Mouse (Mus musculus) heart, adult 2 months (tissue): ENCODE results near the gene Pgpep1l. TPM values are rescaled to one million over a fixed set of nuclear protein-coding genes. Genes with fewer than 3 reads are reported as not detected.

Experiments
- DNase-seq, 2 experiments: peaks; one replicate each; pipeline ENCODE4 v3.0.0; 2021
- H3K27ac ChIP-seq: fragments of 200-600 bp; 2 replicates; pipeline ENCODE4 v1.8.1; 2022
- H3K27me3 ChIP-seq: fragments of 200-500 bp; 2 replicates; pipeline ENCODE4 v1.6.1; 2012; ENCODE audit warnings: mild to moderate bottlenecking, low read length, inconsistent platforms, mixed read lengths; ENCODE audit not compliant: control insufficient read depth, insufficient read depth
- H3K36me3 ChIP-seq: fragments of 200-500 bp; 2 replicates; pipeline ENCODE4 v1.6.1; 2012; ENCODE audit warnings: low read length, inconsistent platforms; ENCODE audit not compliant: control insufficient read depth, insufficient read depth
- H3K4me1 ChIP-seq: fragments of 200-500 bp; 2 replicates; pipeline ENCODE4 v1.6.1; 2011; ENCODE audit warnings: low read length; ENCODE audit not compliant: control insufficient read depth, insufficient read depth
- H3K4me3 ChIP-seq: fragments of 200-600 bp; 2 replicates; pipeline ENCODE4 v1.8.1; 2022
- H3K79me2 ChIP-seq: fragments of 200-500 bp; replicated peaks from 2 replicates; pipeline ENCODE4 v1.6.1; 2012; ENCODE audit warnings: mild to moderate bottlenecking, inconsistent platforms, low read length, moderate library complexity, mixed read lengths; ENCODE audit not compliant: control insufficient read depth, insufficient read depth
- H3K9ac ChIP-seq: fragments of 200-500 bp; 2 replicates; pipeline ENCODE4 v1.6.1; 2012; ENCODE audit warnings: low read depth, mild to moderate bottlenecking, control low read depth, inconsistent platforms, low read length, mixed read lengths
- CTCF ChIP-seq: fragments of 200-600 bp; IDR thresholded peaks from 2 replicates; pipeline ENCODE4 v1.8.1; 2022; ENCODE audit warnings: antibody characterized with exemption, mild to moderate bottlenecking, moderate library complexity
- EP300 ChIP-seq: fragments of 200-500 bp; IDR thresholded peaks from 2 replicates; pipeline ENCODE4 v1.6.1; 2011; ENCODE audit warnings: low read depth, low read length, control low read depth; ENCODE audit not compliant: insufficient read depth
- POLR2A ChIP-seq: fragments of 200-500 bp; IDR thresholded peaks from 2 replicates; pipeline ENCODE4 v1.6.1; 2011; ENCODE audit warnings: mild to moderate bottlenecking, low read depth, low read length, control low read depth; ENCODE audit not compliant: insufficient read depth
- WGBS: fragments of 180-500 bp; shearing (Covaris S2); methylation state at CpG from one replicate; pipeline ENCODE4 v1.1.7; 2018; 5-methylcytosine and 5-hydroxymethylcytosine counted together
- intact Hi-C: fragments of 180-260 bp; cut with DNase I; formaldehyde crosslinking; loops from one replicate; pipeline ENCODE4 v1.15.1; 2025
- polyA plus RNA-seq: library from polyadenylated mRNA; depleted of rRNA; stranded (reverse); fragments of >200 nt; gene quantifications from 2 replicates; pipeline ENCODE4 v1.2.3, GENCODE M21; 2012
- total RNA-seq, 2 experiments: library from RNA; stranded (reverse); gene quantifications; 2 replicates each; pipeline ENCODE4 v1.2.3; 2021

Pgpep1l gene
- total and polyA plus RNA-seq, 3 experiments, result 0.12 TPM; not detected in 2

GRCm38 (mm10) chr7:68280352-68280869 is 16.4 kb upstream of the Pgpep1l start:
- no peak overlapping the region for H3K27ac ChIP-seq
- TF ChIP-seq EP300 (no peak), POLR2A (no peak), CTCF (no peak)
- no peak overlapping the region for H3K9ac ChIP-seq
- intact Hi-C loops, result no loop called here
- no peak for DNase-seq
- no peaks in the 10 kb centered on the region for H3K36me3 ChIP-seq
- H3K4me3 ChIP-seq, result no peak overlapping the region
- peaks cover 5% of the 10 kb centered on the region for H3K4me1 ChIP-seq
- no peaks in the 10 kb centered on the region for H3K79me2 ChIP-seq
- 77% methylated on average over 19 of the region's 19 CpGs for WGBS
- H3K27me3 ChIP-seq, result peaks cover 8% of the 10 kb centered on the region

- 90% methylated on average over 7 of the region's 7 CpGs for WGBS
- no peaks in the 10 kb centered on the region for H3K36me3 ChIP-seq
- intact Hi-C loops, result no loop called here
- H3K79me2 ChIP-seq, result no peaks in the 10 kb centered on the region
- DNase-seq, result no peak
- no peak for TF ChIP-seq CTCF
- TF ChIP-seq POLR2A, result no peak
- no peak for TF ChIP-seq EP300
- no peak overlapping the region for H3K4me3 ChIP-seq
- peaks cover 8% of the 10 kb centered on the region for H3K27me3 ChIP-seq
- H3K27ac ChIP-seq, result no peak overlapping the region
- H3K4me1 ChIP-seq, result peaks cover 5% of the 10 kb centered on the region
- H3K9ac ChIP-seq, result no peak overlapping the region
These were observed 15.4 kb upstream of the Pgpep1l start for GRCm38 (mm10) chr7:68279481-68279880.

DNA sequence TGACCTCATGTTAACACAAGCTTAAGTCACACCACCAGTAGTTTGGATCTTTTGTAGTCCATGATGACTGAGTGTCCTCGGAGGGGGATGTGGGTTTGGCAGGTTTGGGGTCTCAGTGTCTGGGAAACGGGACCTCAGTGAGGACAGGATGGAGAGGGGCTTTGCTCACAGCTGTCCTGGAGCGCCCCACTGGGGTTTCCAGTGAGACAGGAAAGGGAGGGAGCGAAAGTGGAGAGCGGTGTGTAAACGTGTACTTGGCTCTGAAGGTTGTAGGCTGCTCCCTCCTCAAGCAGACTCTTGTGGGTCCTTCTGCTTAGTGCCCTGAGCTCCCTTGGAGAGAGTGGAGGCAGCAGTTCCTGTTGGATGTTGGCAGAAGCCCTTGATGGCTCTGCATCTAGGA is 14.9 kb upstream of the Pgpep1l start:
- Histone ChIP-seq H3K36me3 (no peaks in the 10 kb centered on the region), H3K27ac (no peak overlapping the region), H3K4me1 (peaks cover 5% of the 10 kb centered on the region), H3K27me3 (peaks cover 8% of the 10 kb centered on the region), H3K79me2 (no peaks in the 10 kb centered on the region), H3K4me3 (no peak overlapping the region), H3K9ac (no peak overlapping the region)
- intact Hi-C loops, result no loop called here
- no peak for DNase-seq
- TF ChIP-seq CTCF (no peak), EP300 (no peak), POLR2A (no peak)
- WGBS, result 67% methylated on average over 6 of the region's 6 CpGs

GRCm38 (mm10) chr7:68278385-68278784 is 14.4 kb upstream of the Pgpep1l start:
- Histone ChIP-seq H3K9ac (no peak overlapping the region), H3K4me3 (no peak overlapping the region), H3K79me2 (no peaks in the 10 kb centered on the region), H3K27ac (no peak overlapping the region), H3K36me3 (no peaks in the 10 kb centered on the region), H3K4me1 (peaks cover 5% of the 10 kb centered on the region), H3K27me3 (peaks cover 8% of the 10 kb centered on the region)
- no peak for TF ChIP-seq POLR2A
- TF ChIP-seq EP300, result no peak
- TF ChIP-seq CTCF, result no peak
- WGBS, result 93% methylated on average over 6 of the region's 6 CpGs
- no peak for DNase-seq
- intact Hi-C loops, result no loop called here

- 88% methylated on average over 4 of the region's 4 CpGs for WGBS
- no peak for DNase-seq
- no peak overlapping the region for H3K4me3 ChIP-seq
These were observed 13.9 kb upstream of the Pgpep1l start for GRCm38 (mm10) chr7:68277897-68278270.

GRCm38 (mm10) chr7:68277054-68277896 is 13.2 kb upstream of the Pgpep1l start:
- Histone ChIP-seq H3K27me3 (peaks cover 8% of the 10 kb centered on the region), H3K36me3 (no peaks in the 10 kb centered on the region), H3K4me1 (peaks cover 5% of the 10 kb centered on the region), H3K4me3 (no peak overlapping the region), H3K79me2 (no peaks in the 10 kb centered on the region), H3K27ac (no peak overlapping the region), H3K9ac (no peak overlapping the region)
- WGBS, result 65% methylated on average over 11 of the region's 11 CpGs
- no peak for DNase-seq
- intact Hi-C loops, result no loop called here
- TF ChIP-seq EP300 (no peak), CTCF (no peak), POLR2A (no peak)

More at GRCm38 (mm10) chr7:68277897-68278270, 13.9 kb upstream of the Pgpep1l start:
- no peaks in the 10 kb centered on the region for H3K36me3 ChIP-seq
- H3K27ac ChIP-seq, result no peak overlapping the region
- H3K27me3 ChIP-seq, result peaks cover 8% of the 10 kb centered on the region
- intact Hi-C loops, result no loop called here
- no peak for TF ChIP-seq POLR2A
- no peak for TF ChIP-seq EP300
- TF ChIP-seq CTCF, result no peak
- H3K9ac ChIP-seq, result no peak overlapping the region
- no peaks in the 10 kb centered on the region for H3K79me2 ChIP-seq
- H3K4me1 ChIP-seq, result peaks cover 5% of the 10 kb centered on the region
